Mouse (Mus musculus): Measurements from ENCODE around the gene Skint11. TPM values are rescaled to one million over a fixed set of nuclear protein-coding genes. Genes with fewer than 3 reads are reported as not detected.
"Not testable (repeated sequence)": the region's sequence is repeated elsewhere in the genome, so short reads cannot be mapped to it uniquely, and the experiment has no call there.

The Skint11 gene
- not detected for polyA plus RNA-seq (2012; fragmentation: generic; extraction: Trizol)

DNA sequence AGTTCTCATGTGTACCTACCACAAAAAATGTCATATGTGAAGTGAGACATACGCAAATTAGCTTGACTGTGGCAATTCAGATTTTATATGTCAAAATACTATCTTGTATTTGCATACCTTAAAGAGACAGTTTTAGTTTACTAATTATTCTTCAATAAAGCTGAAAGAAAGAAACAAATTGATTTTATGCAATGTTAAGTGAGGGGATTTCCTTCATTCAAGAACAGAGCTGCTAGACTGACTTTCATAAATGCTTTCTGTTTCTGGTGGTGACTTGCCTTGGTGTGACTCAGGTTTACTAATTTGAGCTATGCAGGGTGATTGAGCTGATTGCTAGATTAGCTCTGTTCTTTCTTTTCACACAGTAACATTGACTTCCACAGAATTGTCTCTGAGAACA is at the start of gene Skint11:
Gene Skint11 (plus strand): TSS at position 301 of the 400 bp plus-strand sequence.
- Histone ChIP-seq H3K4me3 (no peak within 1 kb of the TSS), H3ac (ENCODE audit: control insufficient read depth, insufficient read length) (no peak within 1 kb of the TSS), H3K4me2 (ENCODE audit: low read depth) (no peak within 1 kb of the TSS), H3K36me3 (ENCODE audit: control insufficient read depth, insufficient read depth) (no peaks in the 10 kb centered on the region), H3K79me2 (ENCODE audit: control insufficient read depth, insufficient read depth) (no peaks in the 10 kb centered on the region), H3K27me3 (ENCODE audit: control insufficient read depth, insufficient read depth, insufficient read length) (no peaks in the 10 kb centered on the region)
- TF ChIP-seq USF1 (IDR thresholded peaks at IDR 0.05; ENCODE audit: low read depth) (no peak), CEBPB (IDR thresholded peaks at IDR 0.05; ENCODE audit: insufficient read depth, poor library complexity, severe bottlenecking) (no peak), MYOG (IDR thresholded peaks at IDR 0.05; ENCODE audit: control insufficient read depth in 1 of 3, insufficient read depth in 1 of 3, insufficient read length in 2 of 3, low read depth in 2 of 3) (no peak), SRF (IDR thresholded peaks at IDR 0.05; ENCODE audit: control insufficient read depth, insufficient read length, low read depth) (no peak), REST (IDR thresholded peaks at IDR 0.05; ENCODE audit: insufficient read depth, insufficient read length) (no peak)

DNA sequence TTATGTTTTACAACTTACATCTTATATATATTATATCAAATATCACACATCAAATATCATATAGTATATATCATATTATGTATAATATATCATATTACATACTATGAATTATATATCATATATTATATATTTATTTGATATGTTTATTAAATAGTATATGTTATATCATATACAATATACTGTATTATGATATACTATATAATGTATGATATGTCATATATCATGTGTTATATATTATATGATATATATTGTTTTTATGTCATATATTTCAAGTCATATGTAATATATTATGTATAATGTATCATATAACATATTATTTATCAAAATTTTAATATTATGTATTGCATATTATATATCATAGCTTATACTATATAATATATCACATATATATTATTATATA is 2.0 kb upstream of the Skint11 start:
- no peak for TF ChIP-seq TCF12 (IDR thresholded peaks at IDR 0.05; ENCODE audit: insufficient read depth, poor library complexity, severe bottlenecking)
- no peak for TF ChIP-seq TCF3 (IDR thresholded peaks at IDR 0.05; ENCODE audit: insufficient read length, low read depth)
- no peak for TF ChIP-seq MYOD1 (IDR thresholded peaks at IDR 0.05; ENCODE audit: control insufficient read depth in 1 of 3, insufficient read length in 2 of 3, low read depth in 2 of 3)
- no peak for TF ChIP-seq POLR2A (IDR thresholded peaks at IDR 0.05; ENCODE audit: insufficient read length, low read depth)
- TF ChIP-seq USF1 (IDR thresholded peaks at IDR 0.05; ENCODE audit: low read depth): no peak
- no peak for TF ChIP-seq POLR2AphosphoS2 (IDR thresholded peaks at IDR 0.05; ENCODE audit: insufficient read length, low read depth)
- no peak for TF ChIP-seq SRF (IDR thresholded peaks at IDR 0.05; ENCODE audit: control insufficient read depth, insufficient read length, low read depth)
- no peak for TF ChIP-seq CEBPB (IDR thresholded peaks at IDR 0.05; ENCODE audit: insufficient read depth, poor library complexity, severe bottlenecking)
- no peak for TF ChIP-seq E2F4 (IDR thresholded peaks at IDR 0.05; ENCODE audit: insufficient read depth)
- Histone ChIP-seq H3K36me3 (ENCODE audit: control insufficient read depth, insufficient read depth) (no peaks in the 10 kb centered on the region), H3ac (ENCODE audit: control insufficient read depth, insufficient read length) (no peak overlapping the region), H3K4me2 (ENCODE audit: low read depth) (no peak overlapping the region), H3K4me3 (no peak overlapping the region), H3K79me2 (ENCODE audit: control insufficient read depth, insufficient read depth) (no peaks in the 10 kb centered on the region), H3K27me3 (ENCODE audit: control insufficient read depth, insufficient read depth, insufficient read length) (no peaks in the 10 kb centered on the region)

DNA sequence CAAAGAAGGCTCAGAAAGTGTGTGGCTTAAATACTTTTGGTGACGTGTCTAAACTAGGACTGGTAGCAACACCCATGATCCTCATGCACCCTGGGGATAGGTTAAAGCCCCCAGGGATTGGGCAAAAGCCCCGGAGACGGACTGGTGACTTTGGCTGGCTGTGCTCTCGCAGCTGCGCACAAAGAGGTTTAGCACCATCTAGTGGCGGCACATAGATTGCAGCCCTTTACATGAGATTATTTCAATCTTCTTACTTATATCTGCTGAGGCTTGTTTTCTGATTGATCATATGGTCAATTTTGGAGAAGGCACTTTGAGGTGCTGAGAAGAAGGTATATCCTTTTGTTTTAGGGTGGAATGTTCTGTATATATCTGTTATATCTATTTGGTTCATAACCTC is 9.7 kb downstream of the Skint11 start:
- H3K36me3 ChIP-seq (ENCODE audit: control insufficient read depth, insufficient read depth); H3K4me3 ChIP-seq; H3K79me2 ChIP-seq (ENCODE audit: control insufficient read depth, insufficient read depth); H3K27me3 ChIP-seq (ENCODE audit: control insufficient read depth, insufficient read depth, insufficient read length); H3ac ChIP-seq (ENCODE audit: control insufficient read depth, insufficient read length); H3K4me2 ChIP-seq (ENCODE audit: low read depth): not testable (repeated sequence)

DNA sequence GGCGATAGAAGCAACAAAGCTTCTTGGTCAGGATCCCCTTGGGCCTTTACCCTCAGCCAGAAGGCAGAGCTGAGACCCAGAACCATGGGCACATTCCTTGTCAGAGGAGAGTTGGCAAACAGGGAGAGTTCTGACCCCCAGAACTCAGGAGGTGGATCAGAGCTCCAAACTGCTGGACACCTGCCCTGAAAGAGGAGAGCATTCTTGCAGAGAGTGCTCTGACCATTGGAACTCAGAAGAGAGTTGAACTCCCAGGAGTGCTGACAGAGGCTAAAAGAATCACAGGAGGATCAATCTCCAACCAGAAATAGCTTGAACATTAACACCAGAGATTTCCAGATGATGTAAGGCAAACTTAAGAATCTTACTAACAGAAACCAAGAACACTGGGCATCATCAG is 93.7 kb downstream of the Skint11 start:
- not testable (repeated sequence) for H3ac ChIP-seq (ENCODE audit: control insufficient read depth, insufficient read length); H3K36me3 ChIP-seq (ENCODE audit: control insufficient read depth, insufficient read depth); H3K79me2 ChIP-seq (ENCODE audit: control insufficient read depth, insufficient read depth); H3K4me2 ChIP-seq (ENCODE audit: low read depth); H3K27me3 ChIP-seq (ENCODE audit: control insufficient read depth, insufficient read depth, insufficient read length); H3K4me3 ChIP-seq

Other genes starting within 250 kb of the Skint11 start
- not detected for gene Skint5, start 163.9 kb upstream of the Skint11 start, polyA plus RNA-seq (2012; fragmentation: generic; extraction: Trizol)
- gene Trabd2b, start 243.3 kb downstream of the Skint11 start, polyA plus RNA-seq (2012; fragmentation: generic; extraction: Trizol): 0.79 TPM